Mouse (Mus musculus) myocyte (in vitro differentiated cells): Measurements from ENCODE around the gene Lrsam1. TPM values are rescaled to one million over a fixed set of nuclear protein-coding genes. Genes with fewer than 3 reads are reported as not detected.

ENCODE experiments used
- H3K27me3 ChIP-seq: one replicate; pipeline ENCODE4 v1.6.1; 2011; ENCODE audit not compliant: control insufficient read depth, insufficient read depth, insufficient read length
- H3K36me3 ChIP-seq: one replicate; pipeline ENCODE4 v1.6.1; 2011; ENCODE audit not compliant: control insufficient read depth, insufficient read depth
- H3K4me2 ChIP-seq: one replicate; pipeline ENCODE4 v1.6.1; 2011; ENCODE audit warnings: low read depth, control low read depth
- H3K4me3 ChIP-seq: one replicate; pipeline ENCODE4 v1.5.1; 2011; ENCODE audit warnings: mild to moderate bottlenecking, control low read depth, moderate library complexity
- H3K79me2 ChIP-seq: one replicate; pipeline ENCODE4 v1.6.1; 2011; ENCODE audit not compliant: control insufficient read depth, insufficient read depth
- H3ac ChIP-seq: one replicate; pipeline ENCODE4 v1.6.1; 2011; ENCODE audit not compliant: control insufficient read depth, insufficient read length
- CEBPB ChIP-seq: IDR thresholded peaks from 2 replicates; pipeline ENCODE4 v1.6.1; 2011; ENCODE audit warnings: mild to moderate bottlenecking, moderate library complexity; ENCODE audit not compliant: poor library complexity, insufficient read depth, severe bottlenecking
- E2F4 ChIP-seq: IDR thresholded peaks from one replicate; pipeline ENCODE4 v1.6.1; 2011; ENCODE audit warnings: mild to moderate bottlenecking, control low read depth, moderate library complexity; ENCODE audit not compliant: insufficient read depth
- MAX ChIP-seq: IDR thresholded peaks from one replicate; pipeline ENCODE4 v1.6.1; 2011; ENCODE audit warnings: low read depth, mild to moderate bottlenecking, control low read depth
- MYOD1 ChIP-seq, 3 experiments: IDR thresholded peaks; one replicate each; pipeline ENCODE4 v1.6.1; 2011; ENCODE audit warnings: control low read depth in 2 of 3, low read depth in 2 of 3, mild to moderate bottlenecking in 2 of 3, moderate library complexity in 1 of 3; ENCODE audit not compliant: insufficient read length in 2 of 3, control insufficient read depth in 1 of 3
- MYOG ChIP-seq, 3 experiments: IDR thresholded peaks; one replicate each; pipeline ENCODE4 v1.6.1; 2011; ENCODE audit warnings: control low read depth in 2 of 3, low read depth in 2 of 3, mild to moderate bottlenecking in 2 of 3; ENCODE audit not compliant: insufficient read length in 2 of 3, control insufficient read depth in 1 of 3, insufficient read depth in 1 of 3
- POLR2A ChIP-seq: IDR thresholded peaks from one replicate; pipeline ENCODE4 v1.6.1; 2011; ENCODE audit warnings: low read depth, mild to moderate bottlenecking, control low read depth, moderate library complexity; ENCODE audit not compliant: insufficient read length
- POLR2AphosphoS2 ChIP-seq: IDR thresholded peaks from one replicate; pipeline ENCODE4 v1.6.1; 2011; ENCODE audit warnings: low read depth, control low read depth; ENCODE audit not compliant: insufficient read length
- REST ChIP-seq: IDR thresholded peaks from one replicate; pipeline ENCODE4 v1.6.1; 2011; ENCODE audit warnings: mild to moderate bottlenecking, control low read depth, moderate library complexity; ENCODE audit not compliant: insufficient read depth, insufficient read length
- SRF ChIP-seq: IDR thresholded peaks from one replicate; pipeline ENCODE4 v1.6.1; 2011; ENCODE audit warnings: low read depth; ENCODE audit not compliant: control insufficient read depth, insufficient read length
- TCF12 ChIP-seq: IDR thresholded peaks from one replicate; pipeline ENCODE4 v1.6.1; 2011; ENCODE audit warnings: mild to moderate bottlenecking, control low read depth; ENCODE audit not compliant: poor library complexity, insufficient read depth, severe bottlenecking
- TCF3 ChIP-seq: IDR thresholded peaks from one replicate; pipeline ENCODE4 v1.6.1; 2011; ENCODE audit warnings: low read depth, control low read depth; ENCODE audit not compliant: insufficient read length
- USF1 ChIP-seq: IDR thresholded peaks from one replicate; pipeline ENCODE4 v1.6.1; 2011; ENCODE audit warnings: low read depth, mild to moderate bottlenecking, control low read depth, moderate library complexity
- polyA plus RNA-seq: library from polyadenylated mRNA; unstranded; fragments of >200 nt; fragmentation: generic; extraction: Trizol; gene quantifications from one replicate; pipeline ENCODE4 v1.2.1, GENCODE M21; 2012; ENCODE audit warnings: missing spikeins

The Lrsam1 gene
- polyA plus RNA-seq, 1 experiment, result 11.5 TPM

- peaks cover 83% of the 10 kb centered on the region for H3K79me2 ChIP-seq
- no peaks in the 10 kb centered on the region for H3K36me3 ChIP-seq
- peak overlapping the region; percentile 92 for H3K4me2 ChIP-seq
These were observed 79.7 kb downstream of the Lrsam1 start for GRCm38 (mm10) chr2:32881723-32882122.

DNA sequence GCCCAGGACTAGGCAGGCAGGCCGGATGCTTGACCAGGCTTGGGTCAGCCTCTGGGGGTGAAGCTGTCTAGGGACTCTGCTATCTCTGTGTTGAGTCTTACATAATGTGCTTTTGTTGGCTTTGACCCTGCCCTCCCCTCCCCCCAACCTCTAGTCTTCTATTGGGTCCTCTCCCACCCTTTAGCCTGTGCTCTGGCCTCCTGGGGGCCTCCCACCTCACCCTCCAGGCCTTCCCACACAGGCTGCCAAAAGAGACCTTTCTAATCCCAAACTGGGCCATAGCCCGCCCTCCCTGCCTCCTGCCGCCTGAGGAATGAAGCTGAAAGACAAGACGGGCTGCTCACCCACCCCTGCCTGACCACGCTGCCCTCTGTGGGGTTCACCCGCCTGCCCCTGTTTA lies 80.4 kb downstream of the Lrsam1 start:
- Histone ChIP-seq H3K36me3 (no peaks in the 10 kb centered on the region), H3K4me2 (peak overlapping the region; percentile 92), H3K79me2 (peaks cover 82% of the 10 kb centered on the region), H3K27me3 (no peaks in the 10 kb centered on the region), H3K4me3 (peak overlapping the region; percentile 96), H3ac (no peak overlapping the region)
- TF ChIP-seq TCF3, result no peak
- peak; percentile 29 for TF ChIP-seq POLR2A

More at GRCm38 (mm10) chr2:32881723-32882122, 79.7 kb downstream of the Lrsam1 start:
- Histone ChIP-seq H3K4me3 (peak overlapping the region; percentile 96), H3ac (no peak overlapping the region), H3K27me3 (no peaks in the 10 kb centered on the region)
- TF ChIP-seq CEBPB, result no peak
- TF ChIP-seq MAX, result no peak
- peak; percentile 36 for TF ChIP-seq POLR2AphosphoS2
- peak; percentile 50 for TF ChIP-seq POLR2A
- TF ChIP-seq USF1, result peak; percentile 95

- H3K79me2 ChIP-seq, result peaks cover 73% of the 10 kb centered on the region
- TF ChIP-seq POLR2AphosphoS2 (no peak), CEBPB (no peak), MYOD1 (IDR thresholded peaks at IDR 0.05; ENCODE audit: control insufficient read depth in 1 of 3, insufficient read length in 2 of 3, low read depth in 2 of 3) (no peak), TCF12 (no peak), TCF3 (no peak), MAX (no peak)
- peak overlapping the region; percentile 92 for H3K4me2 ChIP-seq
These were observed 81.8 kb downstream of the Lrsam1 start for GRCm38 (mm10) chr2:32879593-32879992.

GRCm38 (mm10) chr2:32878396-32878795 lies 83.0 kb downstream of the Lrsam1 start:
- H3K36me3 ChIP-seq, result no peaks in the 10 kb centered on the region
- H3K4me2 ChIP-seq, result peak overlapping the region; percentile 92
- TF ChIP-seq REST, result no peak
- TF ChIP-seq CEBPB, result no peak
- no peak for TF ChIP-seq MYOG (IDR thresholded peaks at IDR 0.05; ENCODE audit: control insufficient read depth in 1 of 3, insufficient read depth in 1 of 3, insufficient read length in 2 of 3, low read depth in 2 of 3)
- no peak for TF ChIP-seq TCF3
- no peak for TF ChIP-seq USF1
- no peak for TF ChIP-seq POLR2AphosphoS2
- no peak for TF ChIP-seq MYOD1 (IDR thresholded peaks at IDR 0.05; ENCODE audit: control insufficient read depth in 1 of 3, insufficient read length in 2 of 3, low read depth in 2 of 3)
- TF ChIP-seq TCF12, result no peak
- peak overlapping the region; percentile 96 for H3K4me3 ChIP-seq
- H3ac ChIP-seq, result peak overlapping the region; percentile 95
- H3K79me2 ChIP-seq, result peaks cover 67% of the 10 kb centered on the region
- H3K27me3 ChIP-seq, result no peaks in the 10 kb centered on the region

More at GRCm38 (mm10) chr2:32879593-32879992, 81.8 kb downstream of the Lrsam1 start:
- Histone ChIP-seq H3K36me3 (no peaks in the 10 kb centered on the region), H3K27me3 (no peaks in the 10 kb centered on the region), H3K4me3 (peak overlapping the region; percentile 96), H3ac (no peak overlapping the region)

DNA sequence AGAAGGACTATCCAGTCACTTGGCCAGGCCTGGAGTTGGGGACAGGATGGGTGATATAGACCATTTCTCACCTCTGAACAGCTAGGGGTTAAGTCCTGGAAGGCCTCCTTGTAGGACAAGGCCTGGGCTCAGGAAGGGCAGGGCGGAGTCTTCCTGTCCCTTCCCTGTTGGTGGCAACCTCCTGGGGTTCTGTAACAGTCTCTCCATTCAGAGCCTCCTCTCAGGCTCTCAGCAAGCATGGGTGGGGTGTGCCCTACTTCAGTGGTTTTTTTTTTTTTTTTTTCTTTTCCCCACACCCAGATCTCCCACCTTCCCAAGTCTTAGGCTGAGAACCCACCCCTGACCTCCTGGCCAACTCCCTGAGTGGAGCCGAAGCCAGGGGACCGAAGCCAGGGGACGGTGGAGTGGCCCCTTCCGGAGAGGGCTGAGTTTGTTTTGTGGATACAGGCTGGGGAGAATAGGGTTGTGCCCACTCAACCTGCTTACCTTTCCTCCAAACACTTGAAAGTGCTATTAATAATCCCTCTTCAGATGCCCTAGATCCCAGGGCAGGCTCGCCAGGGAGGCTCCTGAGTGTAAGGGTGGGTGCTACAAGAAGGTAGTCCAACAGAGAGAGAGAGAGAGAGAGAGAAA lies 83.5 kb downstream of the Lrsam1 start:
- no peaks in the 10 kb centered on the region for H3K36me3 ChIP-seq
- peak overlapping the region; percentile 96 for H3K4me3 ChIP-seq
- peak overlapping the region; percentile 92 for H3K4me2 ChIP-seq
- H3K79me2 ChIP-seq, result peaks cover 62% of the 10 kb centered on the region
- H3ac ChIP-seq, result peak overlapping the region; percentile 95
- no peak for TF ChIP-seq MAX
- no peak for TF ChIP-seq SRF
- peak; percentile 26 for TF ChIP-seq POLR2A
- TF ChIP-seq TCF3, result no peak
- no peak for TF ChIP-seq POLR2AphosphoS2
- TF ChIP-seq REST, result no peak
- no peak for TF ChIP-seq MYOD1 (IDR thresholded peaks at IDR 0.05; ENCODE audit: control insufficient read depth in 1 of 3, insufficient read length in 2 of 3, low read depth in 2 of 3)
- H3K27me3 ChIP-seq, result no peaks in the 10 kb centered on the region

DNA sequence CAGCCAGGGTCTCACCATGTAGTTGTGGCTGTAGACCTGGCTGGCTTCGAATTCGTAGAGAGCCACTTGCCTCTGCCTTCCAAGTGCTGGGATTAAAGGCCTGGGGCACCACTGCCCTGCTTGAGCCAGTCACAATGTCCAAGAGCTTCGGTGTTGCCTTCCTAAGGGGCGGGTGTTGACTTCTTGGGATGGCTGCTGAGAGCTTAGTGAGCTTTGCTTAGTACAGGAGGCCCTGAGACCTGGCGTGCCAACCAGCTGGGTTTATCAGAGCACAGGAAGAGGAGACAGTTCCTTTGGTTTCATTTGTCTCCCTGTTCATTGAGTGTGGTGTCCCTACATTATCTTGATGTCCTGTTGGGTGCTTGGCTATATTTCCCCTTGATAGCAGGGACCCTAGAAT lies 84.1 kb downstream of the Lrsam1 start:
- H3K4me3 ChIP-seq, result peak overlapping the region; percentile 96
- no peaks in the 10 kb centered on the region for H3K27me3 ChIP-seq
- H3ac ChIP-seq, result peak overlapping the region; percentile 95
- H3K79me2 ChIP-seq, result peaks cover 60% of the 10 kb centered on the region
- TF ChIP-seq E2F4, result no peak
- no peak for TF ChIP-seq POLR2A
- peak overlapping the region; percentile 92 for H3K4me2 ChIP-seq
- no peaks in the 10 kb centered on the region for H3K36me3 ChIP-seq
